Mouse (Mus musculus) retina, adult 2 months (tissue): ENCODE measurements around the gene C2cd3.

Experiments
- DNase-seq: peaks from one replicate; pipeline ENCODE4 v3.0.0-alpha.2; 2012; ENCODE audit warnings: low read depth, low spot score

The C2cd3 gene

GRCm38 (mm10) chr7:100402715-100403114, 30.7 kb downstream of the C2cd3 start:
- DNase-seq = no peak

- DNase-seq = no peak
Measured at GRCm38 (mm10) chr7:100407677-100408076, 35.6 kb downstream of the C2cd3 start.

- no peak for DNase-seq
Measured at GRCm38 (mm10) chr7:100408684-100409083, 36.7 kb downstream of the C2cd3 start.

GRCm38 (mm10) chr7:100425795-100426194, 53.8 kb downstream of the C2cd3 start:
- no peak for DNase-seq

- peak; percentile 20 for DNase-seq
Measured at GRCm38 (mm10) chr7:100429102-100429501, 57.1 kb downstream of the C2cd3 start.

GRCm38 (mm10) chr7:100429911-100430310, 57.9 kb downstream of the C2cd3 start:
- DNase-seq = no peak

GRCm38 (mm10) chr7:100431103-100431502, 59.1 kb downstream of the C2cd3 start:
- DNase-seq = no peak

- no peak for DNase-seq
Measured at GRCm38 (mm10) chr7:100433295-100433694, 61.3 kb downstream of the C2cd3 start.

- no peak for DNase-seq
Measured at GRCm38 (mm10) chr7:100443728-100444127, 71.7 kb downstream of the C2cd3 start.

GRCm38 (mm10) chr7:100446271-100446670, 74.2 kb downstream of the C2cd3 start:
- DNase-seq = no peak

- no peak for DNase-seq
Measured at GRCm38 (mm10) chr7:100448530-100448929, 76.5 kb downstream of the C2cd3 start.

- DNase-seq = no peak
Measured at GRCm38 (mm10) chr7:100448985-100449384, 77.0 kb downstream of the C2cd3 start.

- no peak for DNase-seq
Measured at GRCm38 (mm10) chr7:100458153-100458552, 86.1 kb downstream of the C2cd3 start.

- no peak for DNase-seq
Measured at GRCm38 (mm10) chr7:100459862-100460261, 87.8 kb downstream of the C2cd3 start.

GRCm38 (mm10) chr7:100461621-100462151, 89.7 kb downstream of the C2cd3 start:
- DNase-seq = no peak

- no peak for DNase-seq
Measured at GRCm38 (mm10) chr7:100463194-100463593, 91.2 kb downstream of the C2cd3 start.

- DNase-seq = no peak
Measured at GRCm38 (mm10) chr7:100463757-100464156, 91.7 kb downstream of the C2cd3 start.

GRCm38 (mm10) chr7:100464248-100464647, 92.2 kb downstream of the C2cd3 start:
- no peak for DNase-seq

- no peak for DNase-seq
Measured at GRCm38 (mm10) chr7:100465248-100465647, 93.2 kb downstream of the C2cd3 start.

GRCm38 (mm10) chr7:100465656-100466309, 93.8 kb downstream of the C2cd3 start:
- DNase-seq = no peak

GRCm38 (mm10) chr7:100466781-100467510, 94.9 kb downstream of the C2cd3 start:
- DNase-seq = no peak

GRCm38 (mm10) chr7:100468761-100469160, 96.7 kb downstream of the C2cd3 start:
- no peak for DNase-seq

- DNase-seq = no peak
Measured at GRCm38 (mm10) chr7:100469502-100469901, 97.5 kb downstream of the C2cd3 start.
